Mouse (Mus musculus) liver, postnatal 0 days (tissue): ENCODE measurements at regions not wholly inside any gene's neighbourhood (a gene's known extent, or its start where the extent isn't known, plus 50 kb on each side); places are given as distances from the start of the nearest gene placed in this dataset.

Experiments used
- ATAC-seq: fragments of 200-750 bp; cut with Nextera tagmentation; 2 replicates; pipeline ENCODE4 v1.8.0; 2017; ENCODE audit warnings: mild to moderate bottlenecking, moderate library complexity
- DNase-seq: peaks from one replicate; pipeline ENCODE4 v3.0.0-alpha.2; 2016
- H3K27ac ChIP-seq: fragments of 300-500 bp; sonication (generic); 2 replicates; pipeline ENCODE4 v1.5.1; 2014; ENCODE audit warnings: antibody characterized with exemption, moderate library complexity, mild to moderate bottlenecking, low read depth
- H3K27me3 ChIP-seq: fragments of 300-500 bp; sonication (generic); 2 replicates; pipeline ENCODE4 v1.6.1; 2014; ENCODE audit warnings: low read length, control low read depth, mixed read lengths; ENCODE audit not compliant: insufficient read depth
- H3K36me3 ChIP-seq: fragments of 300-500 bp; sonication (generic); replicated peaks from 2 replicates; pipeline ENCODE4 v1.6.1; 2014; ENCODE audit warnings: mild to moderate bottlenecking, control low read depth, low read length, moderate library complexity, mixed read lengths; ENCODE audit not compliant: insufficient read depth
- H3K4me1 ChIP-seq: fragments of 300-500 bp; sonication (generic); 2 replicates; pipeline ENCODE4 v1.6.1; 2014; ENCODE audit warnings: antibody characterized with exemption, mild to moderate bottlenecking, control low read depth; ENCODE audit not compliant: insufficient read depth
- H3K4me2 ChIP-seq: fragments of 300-500 bp; sonication (generic); 2 replicates; pipeline ENCODE4 v1.6.1; 2014; ENCODE audit warnings: low read depth, mild to moderate bottlenecking, low read length, moderate library complexity, mixed read lengths
- H3K4me3 ChIP-seq: fragments of 300-500 bp; sonication (generic); 2 replicates; pipeline ENCODE4 v1.5.1; 2014; ENCODE audit warnings: low read depth, low read length
- H3K9ac ChIP-seq: fragments of 300-500 bp; sonication (generic); replicated peaks from 2 replicates; pipeline ENCODE4 v1.6.1; 2014; ENCODE audit warnings: mild to moderate bottlenecking, moderate library complexity
- H3K9me3 ChIP-seq: fragments of 300-500 bp; sonication (generic); 2 replicates; pipeline ENCODE4 v1.6.1; 2016; ENCODE audit warnings: mild to moderate bottlenecking, control low read depth, low read length, mixed read lengths
- CTCF ChIP-seq: sonication (generic); IDR thresholded peaks from 2 replicates; pipeline ENCODE4 v1.5.1; 2016; ENCODE audit warnings: antibody characterized with exemption, low read depth
- EP300 ChIP-seq: IDR thresholded peaks from 2 replicates; pipeline ENCODE4 v1.6.1; 2016; ENCODE audit warnings: antibody characterized with exemption, low read depth, mild to moderate bottlenecking
- WGBS: fragments of 180-500 bp; shearing (Covaris S2); extraction: QIAGEN DNeasy Blood & Tissue Kit; methylation state at CpG from one replicate; pipeline ENCODE4 v1.1.7; 2014; ENCODE audit not compliant: insufficient replicate concordance; 5-methylcytosine and 5-hydroxymethylcytosine counted together

GRCm38 (mm10) chr13:101606184-101606730, 161.8 kb downstream of the Pik3r1 start:
- no peak overlapping the region for H3K9ac ChIP-seq
- ATAC-seq (no peak), DNase-seq (no peak)
- H3K27me3 ChIP-seq, result no peaks in the 10 kb centered on the region
- no peak for TF ChIP-seq CTCF
- TF ChIP-seq EP300, result no peak
- no peak overlapping the region for H3K4me2 ChIP-seq
- no peaks in the 10 kb centered on the region for H3K9me3 ChIP-seq
- 71% methylated on average over 1 of the region's 1 CpGs for WGBS
- no peak overlapping the region for H3K27ac ChIP-seq
- peaks cover 17% of the 10 kb centered on the region for H3K4me1 ChIP-seq
- H3K4me3 ChIP-seq, result no peak overlapping the region
- H3K36me3 ChIP-seq, result no peaks in the 10 kb centered on the region

- H3K27me3 ChIP-seq, result no peaks in the 10 kb centered on the region
- no peak overlapping the region for H3K4me2 ChIP-seq
- no peak overlapping the region for H3K9ac ChIP-seq
- no peaks in the 10 kb centered on the region for H3K9me3 ChIP-seq
- WGBS, result 69% methylated on average over 4 of the region's 4 CpGs
- H3K4me1 ChIP-seq, result peaks cover 14% of the 10 kb centered on the region
- DNase-seq (no peak), ATAC-seq (no peak)
- TF ChIP-seq EP300, result no peak
- no peak overlapping the region for H3K27ac ChIP-seq
- H3K4me3 ChIP-seq, result no peak overlapping the region
- no peaks in the 10 kb centered on the region for H3K36me3 ChIP-seq
Observed at GRCm38 (mm10) chr13:101605685-101606084, 162.3 kb downstream of the Pik3r1 start.

GRCm38 (mm10) chr13:101605051-101605450, 163.0 kb downstream of the Pik3r1 start:
- no peaks in the 10 kb centered on the region for H3K9me3 ChIP-seq
- H3K4me1 ChIP-seq, result peaks cover 14% of the 10 kb centered on the region
- H3K9ac ChIP-seq, result no peak overlapping the region
- 80% methylated on average over 4 of the region's 4 CpGs for WGBS
- no peaks in the 10 kb centered on the region for H3K36me3 ChIP-seq
- no peak overlapping the region for H3K4me3 ChIP-seq
- no peak for TF ChIP-seq EP300
- TF ChIP-seq CTCF, result no peak
- DNase-seq (no peak), ATAC-seq (no peak)
- no peak overlapping the region for H3K27ac ChIP-seq
- H3K4me2 ChIP-seq, result no peak overlapping the region
- no peaks in the 10 kb centered on the region for H3K27me3 ChIP-seq

- Histone ChIP-seq H3K4me1 (peaks cover 8% of the 10 kb centered on the region), H3K27me3 (no peaks in the 10 kb centered on the region), H3K9me3 (no peaks in the 10 kb centered on the region), H3K4me3 (no peak overlapping the region), H3K27ac (no peak overlapping the region), H3K4me2 (no peak overlapping the region), H3K9ac (no peak overlapping the region), H3K36me3 (no peaks in the 10 kb centered on the region)
- WGBS, result 72% methylated on average over 7 of the region's 7 CpGs
- TF ChIP-seq CTCF, result no peak
- no peak for TF ChIP-seq EP300
- ATAC-seq (peak; percentile 49; the same call in 1 of the 2 replicates), DNase-seq (no peak)
Observed at GRCm38 (mm10) chr13:101598126-101598485, 169.9 kb downstream of the Pik3r1 start.

- ATAC-seq, result peak; percentile 77
- 68% methylated on average over 14 of the region's 14 CpGs for WGBS
- H3K4me2 ChIP-seq, result no peak overlapping the region
Observed at GRCm38 (mm10) chr13:101597243-101598125, 170.5 kb downstream of the Pik3r1 start.

GRCm38 (mm10) chr13:101594511-101595175, 173.4 kb downstream of the Pik3r1 start:
- DNase-seq (no peak), ATAC-seq (no peak)
- H3K4me3 ChIP-seq, result no peak overlapping the region
- no peak overlapping the region for H3K9ac ChIP-seq
- no peaks in the 10 kb centered on the region for H3K27me3 ChIP-seq
- no peak overlapping the region for H3K27ac ChIP-seq
- no peaks in the 10 kb centered on the region for H3K9me3 ChIP-seq
- peaks cover 8% of the 10 kb centered on the region for H3K4me1 ChIP-seq
- H3K4me2 ChIP-seq, result no peak overlapping the region
- TF ChIP-seq EP300, result no peak
- TF ChIP-seq CTCF, result no peak
- H3K36me3 ChIP-seq, result no peaks in the 10 kb centered on the region
- 90% methylated on average over 11 of the region's 11 CpGs for WGBS

More at GRCm38 (mm10) chr13:101597243-101598125, 170.5 kb downstream of the Pik3r1 start:
- TF ChIP-seq CTCF (no peak), EP300 (no peak)
- Histone ChIP-seq H3K4me1 (peaks cover 8% of the 10 kb centered on the region), H3K4me3 (no peak overlapping the region), H3K36me3 (no peaks in the 10 kb centered on the region), H3K27ac (no peak overlapping the region), H3K9ac (no peak overlapping the region), H3K27me3 (no peaks in the 10 kb centered on the region), H3K9me3 (no peaks in the 10 kb centered on the region)
- peak; percentile 18 for DNase-seq
